Mouse (Mus musculus) kidney, postnatal 0 days (tissue): Measurements from ENCODE around the gene Sardh. TPM values are rescaled to one million over a fixed set of nuclear protein-coding genes. Genes with fewer than 3 reads are reported as not detected.

Experiments used
- ATAC-seq: fragments of 200-750 bp; cut with Nextera tagmentation; replicated peaks from 2 replicates; pipeline ENCODE4 v1.8.0; 2017; ENCODE audit warnings: low read depth, moderate number of reproducible peaks, moderate TSS enrichment, moderate library complexity; ENCODE audit not compliant: low FRiP score
- DNase-seq: peaks from one replicate; pipeline ENCODE4 v3.0.0-alpha.2; 2016; ENCODE audit warnings: low spot score
- H3K27ac ChIP-seq: fragments of 300-500 bp; sonication (generic); 2 replicates; pipeline ENCODE4 v1.5.1; 2014; ENCODE audit warnings: mild to moderate bottlenecking
- H3K27me3 ChIP-seq: fragments of 300-500 bp; sonication (generic); 2 replicates; pipeline ENCODE4 v1.6.1; 2014; ENCODE audit warnings: low read length, mixed read lengths; ENCODE audit not compliant: insufficient read depth
- H3K36me3 ChIP-seq: fragments of 300-500 bp; sonication (generic); 2 replicates; pipeline ENCODE4 v1.6.1; 2014; ENCODE audit warnings: low read length, mixed read lengths; ENCODE audit not compliant: insufficient read depth
- H3K4me1 ChIP-seq: fragments of 300-500 bp; sonication (generic); replicated peaks from 2 replicates; pipeline ENCODE4 v1.6.1; 2014; ENCODE audit warnings: antibody characterized with exemption, low read length, mixed read lengths; ENCODE audit not compliant: insufficient read depth
- H3K4me2 ChIP-seq: fragments of 300-500 bp; sonication (generic); 2 replicates; pipeline ENCODE4 v1.6.1; 2014; ENCODE audit warnings: mild to moderate bottlenecking, low read length, moderate library complexity, mixed read lengths
- H3K4me3 ChIP-seq: fragments of 300-500 bp; sonication (generic); replicated peaks from 2 replicates; pipeline ENCODE4 v1.5.1; 2014; ENCODE audit warnings: low read depth, low read length
- H3K9ac ChIP-seq: fragments of 300-500 bp; sonication (generic); 2 replicates; pipeline ENCODE4 v1.6.1; 2014; ENCODE audit warnings: low read depth, low read length
- H3K9me3 ChIP-seq: fragments of 300-500 bp; sonication (generic); replicated peaks from 2 replicates; pipeline ENCODE4 v1.6.1; 2016; ENCODE audit warnings: low read length, inconsistent platforms, mixed read lengths
- CTCF ChIP-seq: IDR thresholded peaks from 2 replicates; pipeline ENCODE4 v1.5.1; 2016; ENCODE audit warnings: antibody characterized with exemption, low read depth, mild to moderate bottlenecking, moderate library complexity
- WGBS: fragments of 180-500 bp; shearing (Covaris S2); extraction: QIAGEN DNeasy Blood & Tissue Kit; methylation state at CpG from one replicate; pipeline ENCODE4 v1.1.7; 2014; 5-methylcytosine and 5-hydroxymethylcytosine counted together
- polyA plus RNA-seq: library from polyadenylated mRNA; unstranded; fragments of >200 nt; fragmentation: Nextera tagmentation; extraction: Ambion mirVana; gene quantifications from 2 replicates; pipeline ENCODE4 v1.2.1, GENCODE M21; 2015

The Sardh gene
- polyA plus RNA-seq, 1 experiment from 2014 or later, result 48.6 TPM

GRCm38 (mm10) chr2:27207126-27207525, 41.0 kb downstream of the Sardh start:
- Histone ChIP-seq H3K4me2 (no peak overlapping the region), H3K9me3 (no peaks in the 10 kb centered on the region), H3K36me3 (0 out of 2 replicates have a peak, but pooled peaks cover 4% of the 10 kb centered on the region), H3K9ac (no peak overlapping the region), H3K4me1 (no peaks in the 10 kb centered on the region), H3K4me3 (no peak overlapping the region), H3K27ac (no peak overlapping the region), H3K27me3 (no peaks in the 10 kb centered on the region)
- ATAC-seq (no peak), DNase-seq (no peak)
- no peak for TF ChIP-seq CTCF
- 75% methylated on average over 5 of the region's 5 CpGs for WGBS

- no peak for TF ChIP-seq CTCF
- H3K9me3 ChIP-seq, result no peaks in the 10 kb centered on the region
- H3K36me3 ChIP-seq, result 0 out of 2 replicates have a peak, but pooled peaks cover 4% of the 10 kb centered on the region
- no peak overlapping the region for H3K27ac ChIP-seq
- H3K27me3 ChIP-seq, result no peaks in the 10 kb centered on the region
- no peak for DNase-seq
- no peak overlapping the region for H3K4me2 ChIP-seq
- no peaks in the 10 kb centered on the region for H3K4me1 ChIP-seq
- ATAC-seq, result no peak
- H3K9ac ChIP-seq, result no peak overlapping the region
- WGBS, result 78% methylated on average over 15 of the region's 15 CpGs
- H3K4me3 ChIP-seq, result no peak overlapping the region
These were observed 41.9 kb downstream of the Sardh start for GRCm38 (mm10) chr2:27206128-27206797.

- H3K4me1 ChIP-seq, result no peaks in the 10 kb centered on the region
- no peak overlapping the region for H3K4me2 ChIP-seq
- ATAC-seq (no peak), DNase-seq (no peak)
- H3K36me3 ChIP-seq, result 0 out of 2 replicates have a peak, but pooled peaks cover 4% of the 10 kb centered on the region
- no peaks in the 10 kb centered on the region for H3K27me3 ChIP-seq
- H3K27ac ChIP-seq, result no peak overlapping the region
- no peaks in the 10 kb centered on the region for H3K9me3 ChIP-seq
- no peak overlapping the region for H3K4me3 ChIP-seq
- 81% methylated on average over 10 of the region's 10 CpGs for whole genome bisulfite sequencing
- TF ChIP-seq CTCF, result no peak
- H3K9ac ChIP-seq, result no peak overlapping the region
These were observed 42.5 kb downstream of the Sardh start for GRCm38 (mm10) chr2:27205666-27206065.

DNA sequence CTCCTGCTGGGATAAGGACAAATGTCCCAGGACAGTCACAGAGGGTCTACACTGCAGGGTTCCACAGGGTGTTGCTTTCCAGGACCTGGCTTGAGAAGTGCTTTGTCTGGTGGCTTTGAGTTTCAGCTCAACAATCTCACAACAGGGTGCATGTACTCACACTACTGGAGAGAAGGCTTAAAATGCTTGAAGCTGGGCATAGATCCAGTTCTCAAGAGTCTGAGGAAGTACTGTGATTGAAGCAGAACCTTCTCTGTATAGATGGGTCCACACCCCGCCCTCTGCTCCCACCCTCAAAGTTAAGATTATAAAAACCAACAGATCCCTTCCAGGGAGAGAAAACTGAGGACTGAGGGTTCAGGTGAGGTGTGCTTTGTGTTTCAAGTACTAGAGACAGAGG, 47.6 kb downstream of the Sardh start:
- Histone ChIP-seq H3K9ac (no peak overlapping the region), H3K4me2 (no peak overlapping the region), H3K4me3 (no peak overlapping the region), H3K27me3 (no peaks in the 10 kb centered on the region), H3K36me3 (peaks cover 6% of the 10 kb centered on the region; the same call in 1 of the 2 replicates), H3K4me1 (no peaks in the 10 kb centered on the region), H3K27ac (no peak overlapping the region), H3K9me3 (no peaks in the 10 kb centered on the region)
- no peak for TF ChIP-seq CTCF
- DNase-seq (no peak), ATAC-seq (no peak)
- WGBS, result 91% methylated on average over 1 of the region's 1 CpGs

GRCm38 (mm10) chr2:27198551-27199246, 49.4 kb downstream of the Sardh start:
- WGBS, result 33% methylated on average over 5 of the region's 5 CpGs
- Histone ChIP-seq H3K9me3 (no peaks in the 10 kb centered on the region), H3K4me3 (no peak overlapping the region), H3K27me3 (no peaks in the 10 kb centered on the region), H3K36me3 (peaks cover 6% of the 10 kb centered on the region; the same call in 1 of the 2 replicates), H3K9ac (no peak overlapping the region), H3K4me1 (no peaks in the 10 kb centered on the region), H3K4me2 (no peak overlapping the region), H3K27ac (no peak overlapping the region)
- TF ChIP-seq CTCF, result no peak
- no peak for DNase-seq
- no peak for ATAC-seq

DNA sequence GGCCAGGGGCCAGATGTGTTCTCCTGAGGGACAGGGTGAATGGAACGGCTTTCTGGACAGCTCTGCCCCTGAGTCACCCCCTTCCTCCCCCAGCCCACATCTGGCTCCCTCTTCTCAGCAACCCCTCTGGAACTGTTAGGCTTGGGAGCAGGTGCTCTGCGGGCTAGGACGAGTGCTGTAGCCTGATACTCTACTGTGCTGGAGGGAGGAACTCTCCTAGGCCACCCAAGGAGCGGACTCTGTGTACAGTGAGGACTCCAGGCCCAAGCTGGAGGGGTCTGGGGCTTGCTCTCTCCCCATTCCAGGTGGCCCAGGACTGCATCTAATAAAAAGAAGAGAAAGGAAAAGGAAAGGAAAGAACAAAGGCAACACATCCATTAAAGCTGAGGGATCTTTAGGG, 58.1 kb downstream of the Sardh start:
- H3K27me3 ChIP-seq, result no peaks in the 10 kb centered on the region
- H3K36me3 ChIP-seq, result no peaks in the 10 kb centered on the region
- H3K9ac ChIP-seq, result no peak overlapping the region
- ATAC-seq (0 out of 2 replicates have a peak, but pooled peaks have one; percentile 43), DNase-seq (peak; percentile 12)
- H3K4me3 ChIP-seq, result no peak overlapping the region
- H3K4me1 ChIP-seq, result no peaks in the 10 kb centered on the region
- no peaks in the 10 kb centered on the region for H3K9me3 ChIP-seq
- WGBS, result 40% methylated on average over 4 of the region's 4 CpGs
- no peak overlapping the region for H3K4me2 ChIP-seq
- no peak overlapping the region for H3K27ac ChIP-seq
- no peak for TF ChIP-seq CTCF
